Mouse (Mus musculus): ENCODE data around the gene Hist1h4d.
A peak's percentile ranks its signal among the peaks of the same experiment; 100 is the strongest.
"Not testable (repeated sequence)": the region's sequence is repeated elsewhere in the genome, so short reads cannot be mapped to it uniquely, and the experiment has no call there.

Gene Hist1h4d

DNA sequence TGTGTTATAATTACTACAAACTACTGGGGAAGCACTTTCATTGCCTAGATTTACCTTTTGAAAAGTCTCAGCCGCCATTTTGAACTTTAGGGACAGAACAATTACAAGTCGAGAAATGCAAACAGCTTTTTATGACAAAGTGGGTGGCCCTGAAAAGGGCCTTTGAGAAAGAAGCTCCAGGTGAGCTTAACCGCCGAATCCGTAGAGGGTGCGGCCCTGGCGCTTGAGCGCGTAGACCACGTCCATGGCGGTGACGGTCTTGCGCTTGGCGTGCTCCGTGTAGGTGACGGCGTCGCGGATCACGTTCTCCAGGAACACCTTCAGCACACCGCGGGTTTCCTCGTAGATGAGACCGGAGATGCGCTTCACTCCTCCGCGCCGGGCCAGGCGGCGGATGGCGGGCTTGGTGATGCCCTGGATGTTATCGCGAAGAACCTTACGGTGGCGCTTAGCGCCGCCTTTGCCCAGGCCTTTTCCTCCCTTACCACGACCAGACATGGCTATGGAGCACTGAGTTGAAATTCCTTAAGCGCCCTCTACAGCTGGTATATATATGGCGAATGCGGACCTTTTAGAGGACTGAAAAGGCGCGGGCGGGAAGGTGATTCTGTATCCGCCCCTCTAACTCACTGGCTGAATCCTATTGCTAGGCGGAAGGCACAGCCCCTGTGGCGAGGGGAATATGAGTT, 30.1 kb upstream of the Hist1h4d start, which contains the start of gene Hist1h4f:
Gene Hist1h4f, minus strand, starts transcription at position 503 of the 689 bp plus-strand sequence.
- peak; percentile 65 to 88 for DNase-seq (ENCODE audit: low spot score in 2 of 2)

DNA sequence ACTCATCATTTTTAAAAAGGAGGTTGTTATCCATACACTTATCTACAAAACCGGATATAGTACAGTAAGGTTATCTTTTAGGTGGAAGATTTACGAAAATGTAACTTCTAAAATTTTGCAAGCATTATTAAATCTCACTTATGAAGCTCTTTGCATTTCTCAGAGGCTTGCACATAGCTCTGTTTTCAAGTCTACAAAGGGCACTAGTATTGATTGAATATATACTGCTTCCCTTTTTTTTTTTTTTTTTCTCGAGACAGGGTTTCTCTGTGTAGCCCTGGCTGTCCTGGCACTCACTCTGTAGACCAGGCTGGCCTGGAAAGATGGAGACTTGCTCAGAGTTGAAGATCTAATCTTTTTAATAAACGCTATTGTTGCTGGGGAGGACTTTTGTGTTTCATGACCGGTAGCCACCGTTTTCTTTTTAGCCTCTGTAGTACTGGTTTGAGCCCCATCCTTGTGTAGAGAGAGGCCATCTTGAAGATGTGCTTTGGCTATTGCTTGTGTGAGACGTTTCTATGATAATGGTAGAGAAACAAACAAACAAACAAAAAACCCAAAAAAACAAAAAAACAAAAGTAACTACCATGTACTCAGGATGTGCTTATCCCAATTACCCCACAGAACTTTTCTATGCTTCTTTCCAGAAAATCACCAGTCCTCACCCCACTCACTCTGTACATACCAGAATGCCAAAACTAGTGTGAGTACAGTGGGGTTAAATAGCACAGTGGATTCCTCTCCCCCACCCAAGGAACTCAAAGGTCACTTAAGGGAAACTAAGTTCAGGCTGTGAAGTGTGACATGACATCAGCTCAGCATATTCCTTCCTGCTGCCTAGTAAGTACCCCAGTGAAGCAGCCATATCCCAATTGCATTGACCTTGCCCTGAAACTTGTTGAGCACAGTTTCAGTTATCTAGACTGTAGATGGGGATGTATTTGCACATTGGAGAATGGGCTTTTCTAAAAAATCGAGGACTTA, 29.2 kb upstream of the Hist1h4d start:
- DNase-seq (ENCODE audit: low spot score in 2 of 2), result no peak

GRCm38 (mm10) chr13:23552962-23553361, 28.4 kb upstream of the Hist1h4d start, which contains the start of gene Hist1h1d:
TSS of gene Hist1h1d (plus strand) at chr13:23553262.
- DNase-seq (ENCODE audit: low spot score in 2 of 2), result no peak

- DNase-seq (ENCODE audit: low spot score in 2 of 2), result no peak
Observed at GRCm38 (mm10) chr13:23554393-23554792, 27.0 kb upstream of the Hist1h4d start.

GRCm38 (mm10) chr13:23554925-23555838, 26.2 kb upstream of the Hist1h4d start:
- DNase-seq (ENCODE audit: low spot score in 2 of 2), result peak; percentile 35 to 69

- peak; percentile 21 to 41 for DNase-seq (ENCODE audit: low spot score in 2 of 2)
Observed at GRCm38 (mm10) chr13:23555839-23556416, 25.5 kb upstream of the Hist1h4d start.

DNA sequence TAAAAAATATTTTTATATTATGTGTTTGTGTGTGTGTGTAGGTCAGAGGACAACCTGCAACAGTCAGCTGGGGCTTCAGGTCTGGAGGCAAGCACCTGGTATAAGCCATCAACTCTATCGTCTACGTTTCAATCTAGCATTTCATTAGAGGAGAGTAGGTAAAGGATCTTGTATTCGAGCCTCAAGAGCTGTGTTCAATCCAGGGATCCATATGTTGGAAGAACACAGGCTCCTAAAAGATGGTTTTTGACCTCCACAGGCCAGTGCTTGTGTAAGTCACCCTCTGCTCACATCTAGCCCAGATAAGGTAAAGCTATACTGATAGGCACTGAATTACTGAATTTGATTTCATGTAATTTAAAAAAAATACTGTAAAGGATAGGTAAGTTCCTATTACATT, 24.5 kb upstream of the Hist1h4d start:
- DNase-seq (ENCODE audit: low spot score in 2 of 2), result no peak

- DNase-seq (ENCODE audit: low spot score in 2 of 2), result not testable (repeated sequence)
Observed at GRCm38 (mm10) chr13:23560699-23561098, 20.7 kb upstream of the Hist1h4d start.

DNA sequence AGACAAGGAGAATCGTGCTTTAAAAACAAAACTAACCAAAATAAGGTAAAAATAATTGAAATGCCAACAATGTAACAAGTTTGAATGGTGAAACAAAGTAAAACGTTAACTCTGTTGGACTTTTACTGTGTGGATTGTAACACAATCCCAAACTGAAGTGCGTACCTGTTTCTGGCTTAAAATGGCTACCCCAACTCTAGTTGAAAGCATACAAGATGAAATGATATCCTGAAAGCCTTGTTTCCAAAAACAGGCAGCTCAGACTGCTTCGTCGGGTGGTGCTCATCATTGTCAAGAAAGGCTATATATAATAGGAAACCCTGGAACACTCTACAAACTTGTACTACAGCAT, 19.9 kb upstream of the Hist1h4d start:
- not testable (repeated sequence) for DNase-seq (ENCODE audit: low spot score in 2 of 2)

- peak; percentile 83 to 94 for DNase-seq (ENCODE audit: low spot score in 2 of 2)
Observed at GRCm38 (mm10) chr13:23561883-23562659, 19.3 kb upstream of the Hist1h4d start, which contains the start of gene Hist1h3e. TSS of gene Hist1h3e (minus strand) at chr13:23562369.

DNA sequence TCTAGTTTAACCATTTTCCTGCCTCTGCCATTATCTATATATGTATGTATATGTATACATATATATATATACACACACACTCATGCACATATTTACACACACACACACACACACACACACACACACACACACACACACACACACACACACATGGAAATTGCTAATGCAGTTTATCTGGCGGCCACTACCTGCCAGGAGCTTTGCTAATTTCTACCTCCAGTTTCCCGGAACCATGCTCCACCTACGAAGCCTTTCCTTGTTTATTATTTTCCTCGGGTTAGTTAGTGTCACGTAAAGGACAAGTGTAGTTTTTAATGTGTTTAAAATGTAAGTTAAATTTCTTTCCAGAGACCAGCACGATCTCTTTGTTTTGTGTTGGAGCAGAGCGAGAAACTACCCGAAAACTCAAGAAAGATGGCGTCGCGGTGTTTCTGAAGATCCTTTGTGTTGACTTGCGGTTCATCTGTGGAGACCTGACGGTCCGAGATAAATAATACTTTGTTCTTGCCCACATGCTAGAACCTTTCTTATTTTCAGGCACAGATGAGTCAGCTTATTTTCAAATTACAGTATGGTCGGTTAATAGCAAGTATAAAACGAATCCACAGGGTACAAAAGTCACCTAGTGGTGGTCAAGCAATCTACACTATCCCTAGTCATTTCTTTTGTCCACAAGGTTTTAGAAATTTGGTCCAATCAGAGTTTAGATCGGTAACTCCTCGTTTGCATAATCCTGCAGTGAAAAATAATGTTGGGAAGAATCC, 18.5 kb upstream of the Hist1h4d start:
- no peak for DNase-seq (ENCODE audit: low spot score in 2 of 2)

- DNase-seq (ENCODE audit: low spot score in 2 of 2), result no peak
Observed at GRCm38 (mm10) chr13:23564482-23564881, 16.9 kb upstream of the Hist1h4d start.

DNA sequence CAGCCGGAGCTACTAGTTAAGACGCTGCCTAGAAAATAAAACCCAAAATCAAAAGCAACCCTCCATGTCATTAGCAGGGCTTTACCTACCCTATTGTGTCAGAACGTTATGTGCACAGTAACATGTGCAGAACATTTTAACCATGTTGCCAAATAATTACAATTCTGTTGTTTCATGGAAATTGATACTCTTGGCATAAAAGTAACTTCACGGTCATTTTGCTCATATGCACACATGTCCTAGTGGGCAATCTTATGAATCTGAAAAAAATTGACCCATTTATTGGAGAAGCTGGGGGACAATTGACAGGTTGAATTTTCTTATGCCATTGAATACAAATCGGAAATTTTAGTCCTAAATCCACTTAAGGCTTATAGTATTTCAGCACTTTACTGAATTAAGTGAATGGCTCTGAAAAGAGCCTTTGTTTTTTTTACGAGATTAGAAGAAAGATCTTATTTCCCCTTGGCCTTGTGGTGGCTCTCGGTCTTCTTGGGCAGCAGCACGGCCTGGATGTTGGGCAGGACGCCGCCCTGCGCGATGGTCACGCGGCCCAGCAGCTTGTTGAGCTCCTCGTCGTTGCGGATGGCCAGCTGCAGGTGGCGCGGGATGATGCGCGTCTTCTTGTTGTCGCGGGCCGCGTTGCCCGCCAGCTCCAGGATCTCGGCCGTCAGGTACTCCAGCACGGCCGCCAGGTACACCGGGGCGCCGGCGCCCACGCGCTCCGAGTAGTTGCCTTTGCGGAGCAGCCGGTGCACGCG, 11.0 kb upstream of the Hist1h4d start:
- DNase-seq (ENCODE audit: low spot score in 2 of 2), result not testable (repeated sequence)

- DNase-seq (ENCODE audit: low spot score in 2 of 2), result peak; percentile 34 to 61
Observed at GRCm38 (mm10) chr13:23571022-23571503, 10.3 kb upstream of the Hist1h4d start, which contains the start of the genes Hist1h2ae and Hist1h2bg. TSS of gene Hist1h2ae (minus strand) at chr13:23571220. TSS of gene Hist1h2bg (plus strand) at chr13:23571396.

- not testable (repeated sequence) for DNase-seq (ENCODE audit: low spot score in 2 of 2)
Observed at GRCm38 (mm10) chr13:23571504-23572217, 9.7 kb upstream of the Hist1h4d start.

DNA sequence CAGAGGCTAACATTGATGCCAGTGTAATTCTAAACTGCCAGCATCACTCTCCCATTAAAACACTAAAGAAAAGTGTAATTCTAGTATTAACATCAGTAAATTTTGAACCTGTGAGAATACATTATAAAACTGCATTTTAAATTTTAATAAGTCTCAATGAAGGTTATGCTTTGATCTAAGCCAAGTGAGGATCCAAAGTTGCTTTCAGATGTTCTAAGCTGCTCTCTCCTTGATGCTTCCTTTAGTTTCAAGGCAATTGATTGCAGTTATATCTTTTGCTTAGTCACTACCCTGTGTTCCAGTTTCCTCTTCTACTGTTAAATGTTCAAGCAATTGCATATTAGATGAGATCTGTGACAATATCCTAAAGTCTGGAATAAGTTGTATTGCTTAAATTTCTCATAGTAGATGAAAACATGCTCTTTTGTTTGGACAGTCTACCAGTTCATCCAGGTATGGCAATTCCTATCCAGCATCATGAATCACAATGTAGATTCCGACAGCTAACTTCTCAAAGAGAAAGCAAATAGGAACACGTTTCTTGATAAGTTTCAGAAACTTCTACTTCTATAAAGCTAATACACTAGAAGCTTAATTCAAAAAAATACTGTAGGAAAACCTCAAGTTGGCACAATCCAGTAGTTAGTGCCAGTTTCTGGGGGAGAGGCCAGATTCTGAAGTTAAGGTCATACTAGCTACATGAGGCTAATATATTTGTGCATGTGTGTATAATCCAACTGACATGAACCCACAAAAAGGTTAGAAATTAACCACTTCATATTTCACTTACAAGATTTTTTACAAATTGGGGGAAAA, 9.0 kb upstream of the Hist1h4d start:
- no peak for DNase-seq (ENCODE audit: low spot score in 2 of 2)

Data from cerebellum, postnatal 4 days (tissue).